Mouse (Mus musculus) neural tube, embryonic 13.5 days (tissue): Measurements from ENCODE around the gene Timp4. TPM values are rescaled to one million over a fixed set of nuclear protein-coding genes. Genes with fewer than 3 reads are reported as not detected.
"Not testable (repeated sequence)": the region's sequence is repeated elsewhere in the genome, so short reads cannot be mapped to it uniquely, and the experiment has no call there.

Experiments used
- ATAC-seq: fragments of 200-750 bp; cut with Nextera tagmentation; 2 replicates; pipeline ENCODE4 v1.8.0; 2017; ENCODE audit warnings: low read depth, mild to moderate bottlenecking, moderate TSS enrichment, moderate library complexity
- H3K27ac ChIP-seq: fragments of 300-500 bp; sonication (generic); replicated peaks from 2 replicates; pipeline ENCODE4 v1.5.1; 2015; ENCODE audit warnings: moderate library complexity, mild to moderate bottlenecking, inconsistent platforms
- H3K27me3 ChIP-seq: fragments of 300-500 bp; sonication (generic); 2 replicates; pipeline ENCODE4 v1.6.1; 2015; ENCODE audit warnings: mild to moderate bottlenecking, inconsistent platforms
- H3K36me3 ChIP-seq: fragments of 300-500 bp; sonication (generic); 2 replicates; pipeline ENCODE4 v1.6.1; 2015; ENCODE audit warnings: mild to moderate bottlenecking, inconsistent platforms
- H3K4me1 ChIP-seq: fragments of 300-500 bp; sonication (generic); replicated peaks from 2 replicates; pipeline ENCODE4 v1.6.1; 2015; ENCODE audit warnings: inconsistent platforms
- H3K4me2 ChIP-seq: fragments of 300-500 bp; sonication (generic); 2 replicates; pipeline ENCODE4 v1.6.1; 2015; ENCODE audit warnings: inconsistent platforms, mild to moderate bottlenecking, moderate library complexity
- H3K4me3 ChIP-seq: fragments of 300-500 bp; sonication (generic); 2 replicates; pipeline ENCODE4 v1.5.1; 2015; ENCODE audit warnings: mild to moderate bottlenecking, inconsistent platforms
- H3K9ac ChIP-seq: fragments of 300-500 bp; sonication (generic); 2 replicates; pipeline ENCODE4 v1.6.1; 2015; ENCODE audit warnings: moderate library complexity, mild to moderate bottlenecking, inconsistent platforms
- H3K9me3 ChIP-seq: fragments of 300-500 bp; sonication (generic); 2 replicates; pipeline ENCODE4 v1.6.1; 2016; ENCODE audit warnings: inconsistent platforms
- WGBS: fragments of 180-500 bp; shearing (Covaris S2); methylation state at CpG from one replicate; pipeline ENCODE4 v1.1.7; 2015; 5-methylcytosine and 5-hydroxymethylcytosine counted together
- polyA plus RNA-seq: library from polyadenylated mRNA; unstranded; fragments of >200 nt; fragmentation: Nextera tagmentation; extraction: Ambion mirVana; gene quantifications from 2 replicates; pipeline ENCODE4 v1.2.1, GENCODE M21; 2015

Gene Timp4
- polyA plus RNA-seq, 1 experiment from 2014 or later: 9.1 TPM

DNA sequence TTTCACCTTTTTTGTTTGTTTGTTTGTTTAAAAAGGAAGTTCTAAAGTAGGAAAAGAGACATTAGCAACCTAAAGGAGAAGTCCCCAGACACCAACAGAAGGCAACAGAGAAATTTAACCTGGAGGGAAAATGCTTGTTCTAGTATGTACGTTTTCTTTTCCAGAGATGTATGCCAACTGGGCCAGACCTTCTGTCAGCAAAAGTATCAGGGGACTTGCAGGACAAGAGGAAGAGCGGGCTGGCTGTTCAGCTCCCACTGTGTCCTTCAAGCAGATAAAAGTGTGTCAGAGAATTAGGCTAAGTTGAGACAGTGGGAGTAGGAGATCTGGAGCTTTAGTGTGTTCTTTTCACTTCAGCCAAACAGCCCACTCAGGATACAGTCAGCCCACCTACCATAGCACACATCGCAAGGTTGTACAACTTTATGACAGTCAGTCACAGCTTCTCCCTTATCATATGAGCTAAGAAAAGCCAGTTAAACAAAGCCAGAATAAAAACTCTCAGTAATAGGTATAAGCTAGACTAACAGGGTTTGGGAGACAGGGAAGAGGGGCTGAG, 6.4 kb downstream of the Timp4 start:
- Histone ChIP-seq H3K27me3 (no peaks in the 10 kb centered on the region), H3K27ac (no peak overlapping the region), H3K4me1 (no peaks in the 10 kb centered on the region), H3K9ac (no peak overlapping the region), H3K36me3 (peaks cover 30% of the 10 kb centered on the region), H3K4me3 (no peak overlapping the region), H3K9me3 (no peaks in the 10 kb centered on the region), H3K4me2 (no peak overlapping the region)
- no peak for ATAC-seq
- 87% methylated on average over 3 of the region's 3 CpGs for WGBS

GRCm38 (mm10) chr6:115244222-115244621, 7.8 kb downstream of the Timp4 start:
- Histone ChIP-seq H3K4me1 (no peaks in the 10 kb centered on the region), H3K36me3 (peaks cover 32% of the 10 kb centered on the region), H3K4me3 (no peak overlapping the region), H3K9me3 (no peaks in the 10 kb centered on the region), H3K27ac (no peak overlapping the region), H3K27me3 (no peaks in the 10 kb centered on the region), H3K9ac (no peak overlapping the region), H3K4me2 (no peak overlapping the region)
- ATAC-seq: no peak
- WGBS: 75% methylated on average over 2 of the region's 2 CpGs

GRCm38 (mm10) chr6:115241939-115242338, 10.1 kb downstream of the Timp4 start:
- no peak overlapping the region for H3K4me2 ChIP-seq
- no peak overlapping the region for H3K27ac ChIP-seq
- no peak for ATAC-seq
- H3K9me3 ChIP-seq: no peaks in the 10 kb centered on the region
- H3K4me1 ChIP-seq: no peaks in the 10 kb centered on the region
- H3K4me3 ChIP-seq: no peak overlapping the region
- 77% methylated on average over 3 of the region's 3 CpGs for WGBS
- H3K9ac ChIP-seq: no peak overlapping the region
- no peaks in the 10 kb centered on the region for H3K27me3 ChIP-seq
- H3K36me3 ChIP-seq: peaks cover 38% of the 10 kb centered on the region

DNA sequence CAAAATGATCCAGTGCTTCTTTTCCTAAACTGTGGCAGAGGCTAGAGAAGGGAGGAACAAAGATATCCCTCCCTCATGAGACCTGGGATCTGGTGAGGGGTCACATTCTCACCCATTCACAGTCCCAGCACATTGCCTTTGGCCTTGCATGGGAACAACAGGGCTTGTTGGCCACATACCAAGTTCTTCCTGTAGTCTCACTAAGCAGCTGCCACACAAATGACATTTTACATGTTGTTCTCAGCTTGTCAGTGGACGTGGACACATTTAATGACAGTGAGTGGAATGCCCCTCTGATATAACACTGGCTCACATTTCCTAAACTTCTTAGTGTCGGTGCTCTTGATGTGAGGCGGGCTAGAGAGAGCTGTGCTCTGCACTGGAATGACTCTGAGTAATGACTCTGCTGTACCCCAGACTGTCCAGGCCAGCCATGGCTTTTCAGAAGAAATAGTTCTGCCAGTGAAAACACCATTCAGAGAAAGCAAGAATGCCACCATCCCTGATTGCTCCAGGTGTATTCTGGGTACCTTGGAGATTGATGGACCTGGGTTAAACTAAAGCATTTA, 10.8 kb downstream of the Timp4 start:
- ATAC-seq: no peak
- Histone ChIP-seq H3K36me3 (peaks cover 37% of the 10 kb centered on the region), H3K9ac (no peak overlapping the region)

DNA sequence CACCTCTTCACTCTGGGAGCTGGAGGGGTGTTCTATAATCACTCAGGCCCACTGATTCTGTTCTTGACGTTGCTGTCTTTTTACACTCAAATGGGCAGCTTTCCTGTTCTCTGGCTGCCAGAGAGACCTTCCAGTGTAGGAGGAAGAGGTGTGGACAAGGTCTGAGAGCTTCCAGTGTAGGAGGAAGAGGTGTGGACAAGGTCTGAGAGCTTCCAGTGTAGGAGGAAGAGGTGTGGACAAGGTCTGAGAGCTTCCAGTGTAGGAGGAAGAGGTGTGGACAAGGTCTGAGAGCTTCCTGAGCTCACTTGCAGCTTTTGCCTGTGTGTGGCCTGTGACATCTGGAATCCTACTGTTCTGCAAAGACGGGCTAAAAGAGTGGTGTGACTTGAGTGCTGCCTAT, 11.6 kb downstream of the Timp4 start:
- H3K27me3 ChIP-seq, H3K4me1 ChIP-seq, H3K9ac ChIP-seq, ATAC-seq, H3K27ac ChIP-seq, H3K4me2 ChIP-seq, H3K9me3 ChIP-seq, H3K4me3 ChIP-seq: not testable (repeated sequence)
- 65% methylated on average over 2 of the region's 2 CpGs for WGBS
- peaks cover 29% of the 10 kb centered on the region for H3K36me3 ChIP-seq

More for the DNA sequence above, 10.8 kb downstream of the Timp4 start:
- H3K4me1 ChIP-seq: no peaks in the 10 kb centered on the region
- WGBS: 70% methylated on average over 3 of the region's 3 CpGs
- no peak overlapping the region for H3K27ac ChIP-seq
- H3K4me3 ChIP-seq: no peak overlapping the region
- no peaks in the 10 kb centered on the region for H3K27me3 ChIP-seq
- no peak overlapping the region for H3K4me2 ChIP-seq
- no peaks in the 10 kb centered on the region for H3K9me3 ChIP-seq

DNA sequence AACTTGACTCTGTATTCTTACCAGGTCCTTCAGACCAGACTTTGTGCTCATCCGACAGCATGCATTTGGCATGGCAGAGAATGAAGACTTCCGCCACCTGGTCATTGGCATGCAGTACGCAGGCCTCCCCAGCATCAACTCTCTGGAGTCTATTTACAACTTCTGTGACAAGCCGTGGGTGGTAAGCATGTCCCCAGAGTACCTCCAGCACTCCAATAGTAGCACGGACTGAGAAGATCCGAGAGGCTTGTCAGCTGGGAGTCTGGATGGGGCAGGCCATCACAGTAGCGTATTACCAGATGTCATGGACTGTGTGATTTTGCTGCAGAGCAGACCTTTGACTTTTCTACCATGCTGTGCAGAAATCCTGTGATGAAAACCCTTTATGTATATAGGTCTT, 12.7 kb downstream of the Timp4 start:
- ATAC-seq: no peak
- 83% methylated on average over 7 of the region's 7 CpGs for WGBS

DNA sequence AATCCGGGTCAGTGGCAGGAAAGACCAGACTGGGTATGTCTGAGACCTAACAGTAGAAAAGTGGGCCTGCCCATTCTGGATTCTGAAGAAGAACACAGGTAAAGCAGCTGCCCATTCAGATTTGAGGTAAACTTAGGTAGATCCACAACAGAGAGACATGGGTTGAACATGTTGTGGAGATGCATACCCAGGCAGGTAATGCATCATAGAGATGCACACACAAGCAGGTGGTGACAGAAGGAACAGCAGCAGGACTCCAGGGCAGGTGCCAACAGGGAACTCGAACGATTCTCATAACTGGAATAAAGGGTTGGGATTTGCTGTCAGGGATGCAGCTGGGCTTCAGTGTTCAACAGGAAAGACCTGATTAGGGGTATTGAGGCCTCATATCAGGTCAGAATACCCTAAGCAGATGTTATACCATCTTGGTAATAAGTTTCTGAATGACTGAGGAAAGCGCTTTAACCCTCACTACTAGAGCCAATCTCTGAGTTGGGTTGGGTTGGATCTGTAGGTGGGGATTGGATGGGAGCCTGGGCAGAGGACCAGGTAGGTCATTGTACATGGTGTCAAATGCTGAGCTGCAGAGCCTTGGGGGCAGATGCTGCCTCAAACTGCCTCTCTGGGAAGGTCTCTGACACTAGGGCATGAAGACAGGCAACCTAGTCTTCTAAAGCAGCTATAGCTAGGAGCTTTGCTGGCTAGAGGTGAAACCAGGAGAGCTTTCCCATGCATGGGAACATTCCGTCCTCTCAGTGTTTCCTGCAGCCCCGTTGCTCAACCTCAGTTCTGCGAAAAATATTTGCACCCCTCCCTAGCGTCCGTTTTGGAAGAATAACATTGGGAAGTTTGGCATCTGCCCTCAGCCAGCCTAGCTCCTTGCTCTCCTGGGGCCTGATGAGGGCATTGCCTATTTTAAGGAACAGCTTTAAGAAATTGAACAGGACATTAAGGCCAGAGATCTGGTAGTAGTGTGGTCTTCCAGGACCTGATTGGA, 13.7 kb downstream of the Timp4 start:
- WGBS: 86% methylated on average over 9 of the region's 9 CpGs

More for the DNA sequence above, 12.7 kb downstream of the Timp4 start:
- Histone ChIP-seq H3K9me3 (no peaks in the 10 kb centered on the region), H3K27ac (no peak overlapping the region), H3K9ac (no peak overlapping the region), H3K36me3 (peaks cover 18% of the 10 kb centered on the region), H3K4me3 (no peak overlapping the region), H3K27me3 (no peaks in the 10 kb centered on the region), H3K4me1 (no peaks in the 10 kb centered on the region), H3K4me2 (no peak overlapping the region)

DNA sequence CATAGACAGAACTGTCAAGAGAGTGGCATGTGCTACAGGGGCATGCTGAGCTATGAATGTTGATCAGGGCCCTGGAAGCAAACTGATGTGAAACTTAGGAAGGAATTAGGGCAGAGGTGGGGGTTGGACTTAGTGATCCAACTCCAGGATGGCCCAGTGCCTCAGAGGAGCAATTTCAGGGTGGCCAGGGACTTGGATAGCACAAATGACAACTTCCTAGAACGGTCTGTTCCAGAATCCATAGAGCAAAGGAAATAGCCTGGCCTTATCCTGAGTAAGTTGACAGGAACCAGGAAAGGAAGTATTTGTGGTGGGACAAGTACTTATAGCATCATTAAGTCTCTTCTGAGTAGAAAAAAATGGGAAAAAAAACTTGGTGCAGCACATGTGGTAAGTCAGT, 19.4 kb downstream of the Timp4 start:
- H3K27ac ChIP-seq: no peak overlapping the region
- no peaks in the 10 kb centered on the region for H3K9me3 ChIP-seq
- no peak overlapping the region for H3K4me3 ChIP-seq
- H3K36me3 ChIP-seq: no peaks in the 10 kb centered on the region
- no peaks in the 10 kb centered on the region for H3K4me1 ChIP-seq
- 78% methylated on average over 1 of the region's 1 CpGs for WGBS
- no peak overlapping the region for H3K9ac ChIP-seq
- no peak overlapping the region for H3K4me2 ChIP-seq
- ATAC-seq: no peak
- H3K27me3 ChIP-seq: no peaks in the 10 kb centered on the region

More for the DNA sequence above, 13.7 kb downstream of the Timp4 start:
- Histone ChIP-seq H3K9ac (no peak overlapping the region), H3K9me3 (no peaks in the 10 kb centered on the region), H3K4me2 (no peak overlapping the region), H3K27ac (no peak overlapping the region), H3K4me1 (no peaks in the 10 kb centered on the region), H3K27me3 (no peaks in the 10 kb centered on the region), H3K4me3 (no peak overlapping the region), H3K36me3 (0 out of 2 replicates have a peak, but pooled peaks cover 8% of the 10 kb centered on the region)
- no peak for ATAC-seq

GRCm38 (mm10) chr6:115231836-115232235, 20.2 kb downstream of the Timp4 start:
- no peak for ATAC-seq
- H3K4me2 ChIP-seq: no peak overlapping the region
- H3K9me3 ChIP-seq: no peaks in the 10 kb centered on the region
- no peaks in the 10 kb centered on the region for H3K36me3 ChIP-seq
- WGBS: 83% methylated on average over 4 of the region's 4 CpGs
- H3K4me3 ChIP-seq: no peak overlapping the region
- no peak overlapping the region for H3K9ac ChIP-seq
- H3K27me3 ChIP-seq: no peaks in the 10 kb centered on the region
- H3K4me1 ChIP-seq: no peaks in the 10 kb centered on the region
- no peak overlapping the region for H3K27ac ChIP-seq

GRCm38 (mm10) chr6:115230557-115230956, 21.4 kb downstream of the Timp4 start:
- no peak for ATAC-seq
- Histone ChIP-seq H3K36me3 (no peaks in the 10 kb centered on the region), H3K4me1 (no peaks in the 10 kb centered on the region), H3K9me3 (no peaks in the 10 kb centered on the region), H3K4me2 (no peak overlapping the region), H3K27me3 (no peaks in the 10 kb centered on the region), H3K27ac (no peak overlapping the region), H3K4me3 (no peak overlapping the region), H3K9ac (no peak overlapping the region)
- 46% methylated on average over 3 of the region's 3 CpGs for WGBS

DNA sequence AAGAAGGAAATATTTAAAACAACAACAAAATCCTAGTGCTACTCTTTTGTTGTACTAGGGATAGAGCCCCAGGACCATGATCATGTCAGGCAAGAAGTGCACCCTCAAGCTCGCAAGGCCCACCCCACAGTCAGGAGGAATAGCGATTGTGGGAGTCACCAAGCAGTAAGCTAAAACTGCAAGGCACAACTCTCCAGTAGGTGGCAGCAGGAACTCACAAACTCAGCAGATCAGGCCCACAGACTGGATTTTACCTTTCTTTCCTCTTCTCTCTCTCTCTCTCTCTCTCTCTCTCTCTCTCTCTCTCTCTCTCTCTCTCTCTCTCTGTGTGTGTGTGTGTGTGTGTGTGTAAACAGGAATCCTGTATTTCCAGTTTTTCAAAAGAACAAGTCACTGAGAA, 24.5 kb downstream of the Timp4 start:
- Histone ChIP-seq H3K4me3 (no peak overlapping the region), H3K9me3 (no peaks in the 10 kb centered on the region), H3K27me3 (no peaks in the 10 kb centered on the region), H3K36me3 (no peaks in the 10 kb centered on the region), H3K9ac (no peak overlapping the region), H3K27ac (no peak overlapping the region), H3K4me2 (no peak overlapping the region), H3K4me1 (no peaks in the 10 kb centered on the region)
- ATAC-seq: no peak; the same call in 1 of the 2 replicates
- 11% methylated on average over 2 of the region's 2 CpGs for WGBS

DNA sequence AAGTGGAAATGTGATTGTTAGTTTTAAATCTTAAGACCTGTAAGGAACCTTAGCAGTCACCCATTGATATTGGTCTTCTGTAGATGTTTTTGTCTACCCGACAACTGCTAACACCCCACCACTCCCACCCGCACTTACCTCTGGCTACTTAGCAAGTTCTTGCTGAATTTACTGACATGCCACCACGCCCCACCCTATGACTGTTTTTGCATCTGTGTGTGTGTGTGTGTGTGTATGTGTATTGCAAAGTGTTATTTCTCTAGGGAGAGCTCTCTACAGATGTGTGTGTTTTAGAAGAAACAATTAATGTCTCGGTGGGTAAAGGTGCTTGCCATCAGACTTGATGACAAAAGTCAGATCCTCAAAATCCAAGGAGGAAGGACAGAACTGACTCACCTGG, 25.0 kb downstream of the Timp4 start, which contains the start of gene Gm17482:
TSS of gene Gm17482 (plus strand) at position 301 of the 400 bp plus-strand sequence.
- Histone ChIP-seq H3K4me1 (no peaks in the 10 kb centered on the region), H3K27me3 (no peaks in the 10 kb centered on the region), H3K4me3 (no peak within 1 kb of the TSS), H3K9ac (no peak within 1 kb of the TSS), H3K27ac (no peak within 1 kb of the TSS), H3K4me2 (no peak within 1 kb of the TSS), H3K36me3 (no peaks in the 10 kb centered on the region), H3K9me3 (no peaks in the 10 kb centered on the region)
- ATAC-seq: no peak
- 67% methylated on average over 4 of the region's 4 CpGs for WGBS
